ENCODE assay signal across 14 mouse cellular contexts in the genomic region with DNA sequence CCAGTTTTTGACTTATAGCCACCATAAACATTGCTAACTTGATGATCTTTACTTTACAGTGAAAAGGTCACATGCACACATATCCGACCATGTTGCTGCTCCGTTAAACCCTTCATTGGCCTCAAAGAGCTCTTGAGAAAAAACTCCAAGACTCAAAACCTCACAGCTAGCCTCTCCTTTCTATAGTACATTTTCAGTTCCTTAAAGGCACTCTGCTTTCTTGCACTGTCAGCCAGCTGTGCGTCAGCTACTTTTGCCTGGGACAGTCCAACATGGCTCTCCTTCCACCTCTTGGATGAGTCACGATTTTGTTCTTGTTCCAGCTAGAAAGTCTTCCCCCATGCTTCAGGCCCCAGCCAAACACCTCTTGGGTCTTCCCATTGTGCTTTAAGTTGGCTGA. TPM values are rescaled to one million over a fixed set of nuclear protein-coding genes. Genes with fewer than 3 reads are reported as not detected.
DNase-seq lines count a peak whose midpoint lies in the region; ATAC-seq lines count a peak whose summit lies in the region.
"Had no signal": no experiment of that assay in that cellular context is flagged by ENCODE, and none has a peak within 500 bp of the region (broad histone marks: within the 10 kb centered on the region; RNA-seq: fewer than 3 reads in every experiment).

No protein-coding gene starts in this region.

- WGBS in hindbrain, embryonic 16.5 days = 87% methylated on average over 4 of the region's 4 CpGs

- no peaks in the 10 kb centered on the region for H3K27me3 ChIP-seq in hindbrain, embryonic 16.5 days (replicated peaks; ENCODE audit: control insufficient read depth, insufficient read depth, low read length)
- H3K27me3 ChIP-seq: forebrain, embryonic 15.5 days; midbrain, embryonic 12.5 days had no signal

- H3K9ac ChIP-seq in hindbrain, embryonic 16.5 days (ENCODE audit: low read depth, low read length) = no peak overlapping the region
- H3K9ac ChIP-seq: forebrain, embryonic 15.5 days; lung, embryonic 14.5 days; midbrain, embryonic 12.5 days had no signal

- peak; percentile 37 for DNase-seq in heart, adult 8-10 months (ENCODE audit: low spot score)
- no peak for DNase-seq in heart, postnatal 36 days
- peak; percentile 44 for DNase-seq in lung, postnatal 36 days
- no peak for DNase-seq in lung, postnatal 14 days
- DNase-seq in urinary bladder, adult 18-20 months (ENCODE audit: low spot score in 2 of 2) = no peak
- DNase-seq: cerebellum, adult 8-10 months; gastrocnemius, postnatal 10 days; lung, embryonic 14.5 days; right cerebral cortex, postnatal 4 days had no signal

- H3K27ac ChIP-seq in hindbrain, embryonic 16.5 days (ENCODE audit: low read depth, low read length) = no peak overlapping the region
- H3K27ac ChIP-seq: forebrain, embryonic 15.5 days; midbrain, embryonic 12.5 days had no signal

- no peak overlapping the region for H3K4me3 ChIP-seq in hindbrain, embryonic 16.5 days (ENCODE audit: low read length)
- H3K4me3 ChIP-seq: forebrain, embryonic 15.5 days; midbrain, embryonic 12.5 days had no signal

- H3K36me3 ChIP-seq in hindbrain, embryonic 16.5 days (ENCODE audit: control insufficient read depth, insufficient read depth, low read length) = no peaks in the 10 kb centered on the region
- H3K36me3 ChIP-seq: forebrain, embryonic 15.5 days; midbrain, embryonic 12.5 days had no signal

- H3K4me1 ChIP-seq in hindbrain, embryonic 16.5 days (ENCODE audit: control insufficient read depth, insufficient read depth, low read depth, low read length) = no peaks in the 10 kb centered on the region
- H3K4me1 ChIP-seq: forebrain, embryonic 15.5 days; midbrain, embryonic 12.5 days had no signal

- peak; percentile 10 for ATAC-seq in CD4-positive, CD25-positive, alpha-beta regulatory T cell, adult 4 months
- peak; percentile 86 for ATAC-seq in megakaryocyte, adult 5-6 weeks (ENCODE audit: poor library complexity, severe bottlenecking)
- ATAC-seq in hindbrain, embryonic 16.5 days = no peak
- ATAC-seq: forebrain, embryonic 15.5 days had no signal

- no peaks in the 10 kb centered on the region for H3K9me3 ChIP-seq in hindbrain, embryonic 16.5 days (ENCODE audit: control insufficient read depth, low read length)
- H3K9me3 ChIP-seq: forebrain, embryonic 15.5 days; midbrain, embryonic 12.5 days had no signal

- no peak overlapping the region for H3K4me2 ChIP-seq in hindbrain, embryonic 16.5 days (ENCODE audit: low read length)
- H3K4me2 ChIP-seq: forebrain, embryonic 15.5 days; lung, embryonic 14.5 days; midbrain, embryonic 12.5 days had no signal

- intact Hi-C loops in heart, postnatal 36 days (cut with DNase I) = no loop called here

RNA-seq across cellular contexts. Expression of a gene that starts 35.9 kb away (rescaled TPM):
- total RNA-seq in heart, adult 8-10 months (2022) = 1 to 10 TPM; 3.8 to 5.7 (median 4.9) TPM
- total RNA-seq in heart, postnatal 36 days (2021) = 1 to 10 TPM; 5.8 to 6.4 TPM
- 1 to 10 TPM; 1.3 to 2.0 TPM for polyA plus RNA-seq in CD4-positive, CD25-positive, alpha-beta regulatory T cell, adult 4 months (2017; shearing (Covaris generic))
- 21.7 and 26.5 TPM in 2 replicates for total RNA-seq in megakaryocyte, adult 5-6 weeks (2015)
- total RNA-seq in megakaryocyte, adult 5-6 weeks (2017) = 28.5 and 32.6 TPM in 2 replicates
- polyA plus RNA-seq in hindbrain, embryonic 16.5 days (2015; fragmentation: Nextera tagmentation; extraction: Ambion mirVana) = 6.1 and 9.1 TPM in 2 replicates

RNA-seq across cellular contexts. Expression of a gene that starts 43.9 kb away (rescaled TPM):
- total RNA-seq in heart, adult 8-10 months (2022) = under 1 TPM in 2 of 4 experiments, not detected in 2; 0.24 to 0.26 TPM
- not detected for total RNA-seq in heart, postnatal 36 days (2021)
- 10 to 100 TPM; 45.0 to 54.8 TPM for polyA plus RNA-seq in CD4-positive, CD25-positive, alpha-beta regulatory T cell, adult 4 months (2017; shearing (Covaris generic))
- 3.9 and 9.1 TPM in 2 replicates for total RNA-seq in megakaryocyte, adult 5-6 weeks (2015)
- 3.0 and 4.7 TPM in 2 replicates for total RNA-seq in megakaryocyte, adult 5-6 weeks (2017)
- 0.76 and 0.79 TPM in 2 replicates for polyA plus RNA-seq in hindbrain, embryonic 16.5 days (2015; fragmentation: Nextera tagmentation; extraction: Ambion mirVana)

Comparison
In these comparisons a context has a peak if more than half of its experiments do, and no peak if none do; other contexts are left out.
1. DNase-seq: peak in heart, adult 8-10 months (single experiment) and lung, postnatal 36 days (single experiment); none in heart, postnatal 36 days (0 of 2), lung, postnatal 14 days (single experiment) and urinary bladder, adult 18-20 months (0 of 2).